Mouse (Mus musculus): ENCODE measurements around the gene Olfr455.

The Olfr455 gene

GRCm38 (mm10) chr6:42487114-42487513, 60.3 kb downstream of the Olfr455 start, which contains the start of gene Olfr456:
Gene Olfr456, minus strand, starts transcription at chr6:42487214.
- no peak for DNase-seq (ENCODE audit: low spot score)
